Mouse (Mus musculus) thymus, postnatal 10 days (tissue): ENCODE measurements around the gene Epb41.
A peak's percentile ranks its signal among the peaks of the same experiment; 100 is the strongest.

Experiments used
- DNase-seq, 2 experiments: peaks; one replicate each; pipeline ENCODE4 v3.0.0; 2021; ENCODE audit warnings: low spot score in 2 of 2

Gene Epb41

DNA sequence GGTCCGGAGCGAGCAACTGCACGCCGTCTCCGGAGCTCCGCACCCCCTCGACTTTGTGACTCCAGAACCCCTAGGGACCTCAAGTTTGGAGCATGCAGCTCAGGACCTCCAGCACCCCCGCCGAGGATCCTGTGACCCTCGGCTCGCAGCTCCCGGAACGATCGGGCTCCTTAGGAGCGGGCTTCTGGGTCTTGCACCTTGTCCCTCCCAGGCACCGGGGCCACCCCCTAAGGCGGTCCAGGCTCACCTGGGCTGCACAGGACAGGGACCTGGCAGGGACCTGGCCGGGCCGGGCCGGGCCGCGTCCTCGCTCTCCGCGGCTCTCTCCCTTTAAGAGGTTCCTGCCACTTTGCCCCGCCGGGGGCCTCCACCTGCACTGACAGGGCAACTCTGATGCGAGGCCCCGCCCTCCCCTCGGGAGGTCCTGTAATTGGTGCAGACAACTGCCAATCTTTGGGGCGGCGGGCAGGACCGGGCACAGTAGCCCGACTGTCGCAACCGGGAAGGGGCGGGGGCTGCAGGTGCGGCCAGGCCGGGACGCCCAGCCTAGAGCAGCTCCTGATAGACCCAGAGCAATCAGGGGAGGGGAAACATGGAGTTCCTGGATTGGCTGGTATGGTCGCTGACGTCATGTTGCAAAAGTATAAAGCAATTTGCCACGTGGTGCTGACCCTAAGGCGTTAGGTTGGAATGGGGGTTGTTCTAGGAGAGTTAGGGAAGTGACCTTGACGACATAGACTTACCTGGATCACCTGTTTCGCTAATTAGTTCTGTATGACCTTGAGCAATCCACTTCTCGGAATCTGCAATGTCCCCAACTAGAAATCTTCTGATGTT lies at the start of gene Epb41:
Gene Epb41, minus strand, starts transcription at position 389 of the 837 bp plus-strand sequence.
- peak; percentile 99 to 100 for DNase-seq

GRCm38 (mm10) chr4:132123166-132123565 lies 48.0 kb upstream of the Epb41 start:
- no peak for DNase-seq

- no peak for DNase-seq
These were observed 46.6 kb upstream of the Epb41 start for GRCm38 (mm10) chr4:132121674-132122073.

DNA sequence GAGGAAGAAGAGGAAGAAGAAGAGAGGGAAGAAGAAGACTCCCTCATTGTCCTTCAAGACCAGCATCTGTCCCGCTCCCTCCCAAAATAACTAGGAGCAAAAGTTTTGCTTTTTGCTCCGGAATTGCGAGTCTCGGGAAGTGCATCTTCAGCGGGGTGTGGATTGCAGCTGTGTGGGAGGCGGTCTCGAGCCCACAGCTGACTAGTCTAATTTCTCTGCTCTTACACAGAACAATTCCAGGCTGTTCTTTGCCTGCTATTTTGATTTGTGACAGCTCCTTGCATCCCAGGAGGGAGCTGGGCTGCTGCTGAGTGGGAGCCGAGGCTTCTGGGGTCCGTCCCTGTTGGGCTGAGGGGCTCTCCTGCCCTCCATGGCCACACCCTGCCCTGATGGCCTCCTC lies 44.4 kb upstream of the Epb41 start:
- no peak for DNase-seq

DNA sequence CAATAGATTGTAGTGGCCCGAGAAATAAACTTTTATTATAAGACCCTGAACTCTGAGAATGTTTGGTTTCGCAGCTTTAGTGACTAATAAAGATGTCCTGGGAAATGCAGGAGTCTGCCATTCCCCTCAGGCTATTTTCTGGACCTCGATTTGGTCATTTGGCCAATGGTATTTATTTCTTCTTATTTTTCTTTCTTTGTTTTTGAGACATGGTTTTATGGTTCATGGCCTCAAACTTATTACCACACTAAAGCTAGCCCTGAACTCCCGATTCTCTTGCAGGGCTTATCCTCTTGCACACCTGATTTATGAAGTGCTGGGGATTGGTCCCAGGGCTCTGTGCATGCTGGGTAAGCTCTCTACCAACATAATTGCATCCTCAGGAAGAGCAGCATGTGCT lies 41.2 kb upstream of the Epb41 start:
- DNase-seq, result no peak

DNA sequence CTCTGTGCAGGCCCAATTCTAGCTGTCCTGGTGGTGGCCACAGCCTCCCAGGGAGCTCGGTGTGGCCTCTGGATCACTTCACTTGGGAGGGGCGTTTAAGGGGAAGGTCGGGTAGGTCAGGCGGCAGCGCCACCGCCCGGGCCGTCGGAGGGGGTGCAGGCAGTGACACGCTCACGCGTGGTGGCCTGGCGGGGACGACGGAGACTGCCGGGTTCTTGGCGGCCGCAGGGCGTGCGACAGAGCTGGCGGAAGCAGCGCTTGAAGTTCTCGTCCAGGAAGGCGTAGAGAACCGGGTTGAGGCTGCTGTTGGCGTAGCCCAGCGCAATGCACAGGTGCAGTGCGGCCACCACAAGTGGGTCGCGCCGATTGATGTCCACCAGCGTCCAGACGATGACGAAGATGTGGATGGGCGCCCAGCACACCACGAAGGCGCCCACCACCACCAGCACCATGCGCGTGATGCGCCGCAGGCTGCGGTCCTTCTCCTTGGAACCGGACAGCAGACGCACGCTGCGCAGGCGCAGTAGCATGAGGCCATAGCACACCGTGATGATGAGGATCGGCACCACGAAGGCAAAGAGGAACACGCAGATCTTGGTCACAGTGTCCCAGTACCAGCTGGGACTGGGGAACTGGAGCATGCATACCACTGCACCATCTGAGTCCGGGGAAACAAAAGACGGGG lies 38.4 kb upstream of the Epb41 start:
- DNase-seq, result peak in 1 of 2 experiments; percentile 17

DNA sequence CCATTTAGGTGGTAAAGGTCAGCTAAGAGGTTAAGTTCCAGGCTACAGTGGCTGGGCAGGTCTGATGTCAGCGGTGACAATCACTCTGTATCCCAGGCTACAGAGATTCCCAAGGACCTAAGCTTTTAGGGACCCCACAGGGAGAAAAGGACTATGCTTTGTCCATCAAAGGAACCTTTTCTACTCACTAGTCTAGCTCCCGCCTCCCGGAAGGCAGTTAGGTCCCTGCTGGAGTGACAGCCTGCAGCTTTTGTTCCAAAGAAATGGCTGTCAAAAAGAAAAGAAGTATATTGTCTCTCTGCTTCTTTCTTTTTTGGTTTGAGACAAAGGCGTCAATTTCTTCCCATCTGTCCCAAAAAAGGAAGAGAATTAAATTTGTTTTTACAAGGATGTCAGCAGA lies 36.1 kb upstream of the Epb41 start:
- DNase-seq, result no peak

GRCm38 (mm10) chr4:132108221-132108620 lies 33.1 kb upstream of the Epb41 start:
- no peak for DNase-seq

DNA sequence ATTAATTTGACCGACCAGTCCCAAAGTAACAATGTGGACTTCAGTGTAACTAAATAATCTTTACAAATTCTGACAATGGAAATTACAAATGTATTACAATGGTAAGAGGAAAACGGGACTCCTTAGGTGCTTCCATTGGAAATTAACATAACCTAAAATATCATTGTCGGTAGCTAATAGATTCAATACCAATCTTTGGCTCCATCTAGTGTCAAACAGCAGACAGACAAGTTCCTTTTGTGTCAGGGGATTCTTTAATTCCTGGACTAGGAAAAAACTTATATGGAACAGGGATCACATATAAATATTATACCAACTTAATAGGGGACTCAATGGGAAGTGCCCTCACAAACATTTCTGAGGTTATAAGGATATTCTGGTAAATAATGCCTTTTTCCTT lies 26.0 kb upstream of the Epb41 start:
- DNase-seq, result no peak

DNA sequence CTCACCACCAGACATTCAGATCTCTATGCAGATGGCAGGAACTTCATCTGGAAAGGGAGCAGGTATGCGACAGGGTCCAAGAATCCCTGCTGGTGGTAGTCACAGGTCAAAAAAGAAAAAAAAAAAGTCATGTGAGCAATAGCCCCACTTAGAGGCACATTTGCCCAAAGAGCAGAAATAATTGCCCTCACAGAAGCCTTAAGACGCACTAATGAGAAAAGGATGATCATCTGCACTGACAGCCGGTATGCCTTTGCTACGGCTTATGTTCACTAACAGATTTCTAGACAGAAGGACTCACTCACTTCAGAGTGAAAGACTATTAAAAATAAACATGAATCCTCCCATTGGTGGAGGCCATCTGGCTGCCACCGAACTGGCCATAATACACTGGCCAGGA lies 24.4 kb upstream of the Epb41 start:
- DNase-seq, result no peak

- no peak for DNase-seq
These were observed 19.9 kb upstream of the Epb41 start for GRCm38 (mm10) chr4:132095043-132095442.

DNA sequence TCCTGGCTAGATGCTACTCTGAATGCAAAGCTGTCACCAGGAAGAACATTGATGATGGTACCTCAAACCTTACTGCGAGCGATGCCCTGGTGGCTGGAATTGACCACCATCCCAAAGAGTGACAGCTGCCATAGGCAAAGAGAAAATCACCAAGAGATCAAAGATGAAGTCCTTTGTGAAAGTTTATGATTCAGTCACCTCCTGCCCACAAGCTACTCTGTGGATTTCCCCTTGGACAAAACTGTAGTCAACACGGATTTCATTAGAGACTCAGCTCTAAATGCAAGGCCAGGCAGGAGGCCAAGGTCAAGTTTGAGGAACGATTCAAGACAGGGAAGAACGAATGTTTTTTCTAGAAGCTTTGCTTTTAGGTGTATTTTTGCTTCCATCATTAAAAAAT lies 18.8 kb upstream of the Epb41 start:
- no peak for DNase-seq

GRCm38 (mm10) chr4:132093136-132093535 lies 18.0 kb upstream of the Epb41 start:
- DNase-seq, result no peak

GRCm38 (mm10) chr4:132088921-132089320 lies 13.8 kb upstream of the Epb41 start:
- DNase-seq, result peak in 1 of 2 experiments; percentile 59

GRCm38 (mm10) chr4:132085114-132085513 lies 10.0 kb upstream of the Epb41 start:
- DNase-seq, result peak in 1 of 2 experiments; percentile 24

DNA sequence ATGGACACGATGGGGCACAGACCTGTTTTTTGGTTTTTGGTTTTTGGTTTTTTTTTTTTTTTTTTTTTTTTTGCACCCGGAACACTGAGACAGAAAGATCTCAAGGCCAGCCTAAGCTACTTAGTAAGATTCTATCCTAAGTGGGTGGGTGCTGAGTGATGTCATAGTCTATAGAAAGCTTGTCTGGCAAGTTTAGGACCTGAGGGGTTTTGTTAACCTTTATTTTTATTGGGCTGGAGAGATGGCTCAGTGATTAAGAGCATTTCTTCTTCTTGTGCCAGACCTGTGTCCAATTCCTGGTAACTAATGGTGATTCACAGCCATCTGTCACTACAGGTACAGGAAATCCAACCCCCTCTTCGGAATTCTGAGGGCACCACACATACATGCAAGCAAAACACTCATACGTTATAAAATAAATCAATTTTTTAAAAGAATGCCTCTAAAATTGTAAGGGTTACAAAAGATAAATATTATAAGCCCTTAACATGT lies 5.4 kb upstream of the Epb41 start:
- DNase-seq, result no peak

DNA sequence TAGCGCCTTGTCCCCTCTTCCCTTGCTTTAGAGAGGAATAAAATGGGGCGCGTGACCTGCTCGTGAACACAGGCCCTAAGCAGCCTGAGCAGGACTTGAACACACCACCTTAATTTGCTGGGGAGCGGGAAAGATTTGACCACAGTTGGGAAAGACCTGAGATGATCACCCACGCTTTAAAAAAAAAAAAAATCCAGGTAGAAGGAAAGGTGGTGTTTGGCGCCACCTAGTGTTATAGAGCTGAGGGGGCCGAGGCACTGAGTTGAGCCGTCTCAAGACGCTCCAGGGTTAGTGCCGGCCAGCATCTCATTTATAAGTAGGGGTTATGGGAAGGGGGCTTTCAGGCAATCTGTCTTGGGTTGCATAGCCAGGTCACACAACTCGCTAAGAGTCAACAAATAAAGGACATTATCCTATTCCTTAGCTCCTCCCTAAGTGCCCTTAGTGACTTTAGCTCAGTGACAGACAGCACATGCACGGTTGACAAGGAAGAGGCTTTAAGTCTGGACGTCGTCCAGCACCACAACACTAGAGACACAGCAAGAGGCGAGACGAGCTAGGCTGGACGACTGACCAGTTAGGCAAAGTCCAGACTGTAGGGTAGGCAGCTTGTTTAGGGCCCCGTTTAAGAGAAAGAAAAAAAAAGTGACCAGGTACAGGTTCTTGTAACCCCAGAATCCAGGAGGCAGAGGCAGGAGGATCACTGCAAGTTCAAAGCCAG lies 4.6 kb upstream of the Epb41 start:
- peak; percentile 27 to 73 for DNase-seq

DNA sequence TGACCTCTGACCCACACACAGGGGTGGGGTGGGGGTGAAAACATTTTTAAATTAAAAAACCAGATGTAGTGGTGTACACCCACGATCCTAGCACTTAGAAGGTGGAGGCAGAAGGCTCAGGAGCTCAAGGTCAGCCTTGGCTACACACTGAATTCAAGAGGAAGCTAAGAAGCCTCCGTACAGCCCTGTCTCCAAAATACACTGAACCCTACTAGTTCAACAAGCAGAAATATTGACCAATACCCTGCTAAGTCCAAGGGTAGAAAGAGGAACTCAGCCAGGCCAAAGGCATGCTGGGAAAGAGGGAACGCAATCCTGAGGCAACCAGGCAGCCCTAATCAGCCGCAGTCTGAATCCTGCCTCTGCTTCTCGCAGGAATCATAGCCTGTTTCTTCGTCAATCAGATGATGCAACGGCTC lies 3.2 kb upstream of the Epb41 start:
- no peak for DNase-seq

- no peak for DNase-seq
These were observed 2.3 kb upstream of the Epb41 start for GRCm38 (mm10) chr4:132077445-132077844.

DNA sequence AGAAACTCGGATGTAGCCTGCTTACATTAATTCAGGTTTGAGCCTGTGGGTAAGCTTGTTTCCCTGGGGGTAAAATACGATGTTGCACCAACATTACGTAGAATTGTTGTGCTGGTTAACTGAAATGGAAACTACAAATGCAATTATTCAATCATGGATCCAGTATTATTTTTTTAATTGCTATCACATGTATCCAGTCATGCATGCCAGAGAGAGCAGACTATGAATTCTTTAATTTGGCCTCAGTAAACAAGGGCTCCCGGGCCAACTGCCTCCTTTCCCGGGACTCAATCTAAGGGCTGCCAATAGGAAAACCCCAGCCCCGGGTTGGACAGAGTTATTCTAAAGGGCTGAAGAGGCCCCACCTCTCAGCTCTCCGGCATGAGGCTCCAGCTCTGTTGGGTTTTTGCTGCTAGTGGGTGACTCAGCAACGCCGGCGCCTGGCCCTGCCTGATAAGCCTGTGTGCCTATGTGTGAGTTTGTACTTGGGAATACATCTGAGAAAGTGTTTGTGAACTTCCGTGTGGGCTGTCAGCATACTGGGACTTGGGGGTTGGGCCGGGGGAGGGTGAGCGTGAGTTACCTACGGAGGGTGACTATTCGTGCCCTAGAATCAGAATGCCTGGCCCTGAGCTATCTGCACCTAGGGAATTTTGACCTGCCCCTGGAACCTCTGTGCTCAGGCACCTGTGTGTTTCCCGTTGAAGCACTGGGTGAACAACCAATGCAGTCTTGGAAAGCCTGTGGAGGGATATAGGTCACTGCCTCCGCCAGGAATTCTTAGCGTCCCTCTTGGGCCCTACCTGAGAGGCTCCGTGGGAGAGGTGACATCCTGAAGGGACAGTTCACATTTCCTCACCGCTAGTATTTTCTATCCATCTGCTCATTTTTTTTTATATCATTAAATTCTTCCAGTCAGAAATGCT lies 1.6 kb upstream of the Epb41 start:
- DNase-seq, result peak in 1 of 2 experiments; percentile 23

DNA sequence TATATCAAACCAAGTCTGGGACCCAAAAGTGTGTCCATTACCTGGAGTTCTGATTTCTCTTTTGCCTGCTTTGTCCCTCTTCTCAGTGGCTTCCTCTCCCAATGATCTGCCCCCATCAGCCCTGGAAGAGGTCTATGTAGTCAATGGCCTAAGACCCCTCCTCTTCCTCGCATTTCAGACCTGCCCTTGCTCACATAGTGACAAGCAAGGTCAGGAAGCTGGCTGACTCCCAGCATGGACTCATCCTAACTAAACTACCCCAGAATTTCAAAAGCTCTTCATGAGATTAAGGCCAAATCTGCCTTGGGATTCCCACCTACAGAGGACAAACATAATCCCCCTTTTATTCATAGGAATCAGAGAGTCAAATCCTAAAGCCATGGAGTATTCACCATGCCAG lies 675 bp upstream of the Epb41 start:
- DNase-seq, result no peak
